Mouse (Mus musculus) thymus, postnatal 10 days (tissue): ENCODE measurements around the gene Rrp15.

Experiments
- DNase-seq, 2 experiments: peaks; one replicate each; pipeline ENCODE4 v3.0.0; 2021; ENCODE audit warnings: low spot score in 2 of 2

Gene Rrp15

GRCm38 (mm10) chr1:186673166-186673565 lies 76.0 kb downstream of the Rrp15 start:
- no peak for DNase-seq
